Mouse (Mus musculus) cerebellum, postnatal 25 days (tissue): ENCODE measurements around the gene Ssrp1.

ENCODE experiments used
- DNase-seq, 2 experiments: peaks; one replicate each; pipeline ENCODE4 v3.0.0; 2021; ENCODE audit warnings: mixed read lengths in 2 of 2

Ssrp1 gene

DNA sequence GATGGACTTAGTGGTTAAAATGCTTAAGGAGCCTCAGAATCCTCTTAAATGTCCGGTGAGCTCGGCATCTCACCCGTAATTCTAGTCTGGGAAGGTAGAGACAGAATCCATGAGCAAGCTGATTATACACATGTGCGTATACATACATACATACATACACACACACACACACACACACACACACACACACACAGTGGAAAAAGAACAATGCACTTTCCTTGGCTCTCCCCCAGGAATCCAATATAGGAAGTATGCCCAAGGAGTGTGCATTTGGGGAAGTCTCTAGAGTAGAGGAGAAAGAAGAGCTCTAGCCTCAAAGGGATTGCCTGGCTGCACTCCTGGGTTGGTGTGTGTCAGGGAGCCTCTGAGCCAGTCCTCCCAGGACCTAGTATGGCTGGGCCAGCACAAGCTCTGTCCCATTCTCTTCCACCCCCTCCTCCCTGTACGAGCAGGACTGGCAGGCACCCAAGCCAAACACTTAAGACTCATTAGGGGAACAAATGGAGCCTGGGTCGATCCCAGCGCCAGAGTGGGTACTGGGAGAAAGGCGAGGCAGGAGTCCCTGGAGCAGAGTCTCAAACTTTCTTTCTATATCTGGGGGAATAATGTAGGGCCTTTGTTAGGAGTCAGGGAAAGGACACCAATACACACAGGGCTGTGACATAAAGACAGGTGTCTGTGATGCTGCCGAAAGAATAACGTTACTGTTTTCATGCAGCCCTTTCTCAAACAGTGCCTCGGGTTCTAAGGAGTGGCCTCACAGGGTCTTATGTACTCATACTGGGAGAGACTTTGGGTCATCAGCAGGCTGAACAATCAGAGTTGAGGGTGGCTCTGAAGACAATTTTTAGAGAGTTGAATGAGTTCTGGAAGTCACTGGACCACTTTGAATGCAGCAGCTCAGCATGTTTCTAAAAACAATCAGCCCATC, 51.9 kb downstream of the Ssrp1 start:
- DNase-seq: no peak

DNA sequence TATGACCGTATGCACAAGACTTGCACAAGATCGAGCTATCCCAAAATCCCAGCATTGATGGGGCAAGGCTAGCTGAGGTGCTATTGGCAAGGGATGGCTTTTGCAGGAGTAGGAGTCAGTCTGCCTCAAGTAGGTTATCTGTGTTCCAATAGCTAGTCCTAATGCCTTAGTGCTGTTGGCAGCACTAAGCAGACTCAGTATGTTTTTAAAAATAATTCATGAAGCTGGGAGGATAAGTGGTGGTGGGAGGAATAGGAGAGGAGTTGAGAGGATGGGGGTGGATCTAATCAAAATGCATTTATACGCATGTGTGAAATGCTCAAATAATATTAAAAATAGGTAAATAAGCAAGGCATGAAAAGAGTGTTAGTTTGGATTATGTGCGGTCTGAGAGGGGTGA, 54.3 kb downstream of the Ssrp1 start:
- no peak for DNase-seq

DNA sequence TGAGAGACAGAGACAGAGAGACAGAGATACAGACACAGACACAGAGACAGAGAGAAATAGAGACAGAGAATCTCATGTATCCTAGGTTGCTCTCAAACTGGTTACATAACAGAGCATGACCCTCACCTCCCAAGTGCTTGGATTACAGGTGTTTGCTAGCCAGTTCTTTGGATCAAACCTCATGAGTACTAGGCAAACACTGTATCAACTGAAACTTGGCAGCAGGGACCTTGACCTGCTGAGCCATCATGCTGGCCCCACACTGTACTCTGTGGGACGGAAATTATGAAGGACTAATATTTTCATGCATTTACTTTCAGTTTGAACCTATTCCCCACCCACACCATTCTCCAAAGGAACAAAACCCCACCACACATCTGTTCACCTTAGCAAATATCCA, 56.3 kb downstream of the Ssrp1 start:
- DNase-seq: no peak

DNA sequence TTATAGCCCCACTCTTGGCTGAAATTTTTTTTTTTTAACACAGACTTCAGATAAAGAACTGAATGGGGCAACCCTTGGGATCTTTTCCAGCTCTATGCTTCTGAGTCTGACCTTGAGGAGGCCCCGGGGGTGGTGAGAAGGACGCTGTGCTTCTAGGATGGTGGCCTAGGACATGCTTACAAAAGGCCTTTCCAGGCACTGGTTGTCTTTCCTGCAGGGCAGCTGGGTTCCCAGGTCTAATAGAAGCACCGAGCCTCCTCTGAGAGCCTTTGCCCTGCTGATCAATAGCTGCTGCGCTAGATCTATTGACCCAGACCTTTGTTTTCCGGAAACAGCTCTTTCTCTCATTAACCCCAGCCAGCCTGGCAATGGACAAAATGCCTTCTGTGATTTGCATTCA, 58.9 kb downstream of the Ssrp1 start:
- DNase-seq: no peak
